Mouse (Mus musculus) R1 (cell line): ENCODE measurements around the gene Gimap8.

Experiments used
- DNase-seq: peaks from one replicate; pipeline ENCODE4 v3.0.0-alpha.2; 2018; ENCODE audit warnings: low read depth, low spot score

Gimap8 gene

GRCm38 (mm10) chr6:48704146-48704545, 57.1 kb downstream of the Gimap8 start:
- DNase-seq, result no peak

- no peak for DNase-seq
Measured at GRCm38 (mm10) chr6:48706130-48706529, 59.1 kb downstream of the Gimap8 start.
